Mouse (Mus musculus) adipocyte (in vitro differentiated cells): ENCODE measurements around the gene Pmpcb.

Source experiments
- DNase-seq: peaks from one replicate; pipeline ENCODE4 v3.0.0-alpha.2; 2016; ENCODE audit warnings: low spot score

Pmpcb gene

DNA sequence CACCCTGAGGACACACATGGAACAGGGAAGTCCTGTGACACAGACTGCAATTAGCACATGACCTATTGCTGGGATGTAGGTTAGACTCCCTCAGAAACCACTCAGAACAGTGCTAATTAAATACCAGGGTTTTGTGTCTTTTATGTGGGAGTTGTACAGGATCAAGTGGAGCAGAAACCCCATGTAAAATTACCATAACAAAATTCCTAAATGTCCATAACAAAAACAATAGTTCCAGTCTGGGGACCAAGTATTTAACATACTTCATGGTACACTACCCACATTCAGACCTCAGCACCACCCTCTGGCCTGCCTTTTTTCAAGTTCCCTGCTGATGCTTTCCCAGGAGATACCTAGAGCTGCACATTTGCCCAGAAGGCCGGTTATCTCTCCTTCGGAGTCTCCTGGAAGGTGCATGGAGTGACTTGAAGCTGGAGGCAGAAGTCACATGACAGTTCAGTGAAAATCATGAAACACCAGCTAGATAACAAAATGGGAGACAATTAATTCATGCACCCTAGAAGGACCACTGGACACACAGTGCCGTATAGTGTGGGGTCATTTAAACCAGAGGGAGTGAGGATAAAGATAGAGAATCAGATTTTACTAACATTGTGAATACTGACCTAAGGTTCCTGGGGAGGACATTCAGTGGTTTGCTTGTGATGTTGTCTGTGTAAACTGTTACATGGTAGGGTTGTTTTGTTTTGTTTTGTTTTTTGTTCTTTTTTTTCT, 4.6 kb upstream of the Pmpcb start:
- no peak for DNase-seq

DNA sequence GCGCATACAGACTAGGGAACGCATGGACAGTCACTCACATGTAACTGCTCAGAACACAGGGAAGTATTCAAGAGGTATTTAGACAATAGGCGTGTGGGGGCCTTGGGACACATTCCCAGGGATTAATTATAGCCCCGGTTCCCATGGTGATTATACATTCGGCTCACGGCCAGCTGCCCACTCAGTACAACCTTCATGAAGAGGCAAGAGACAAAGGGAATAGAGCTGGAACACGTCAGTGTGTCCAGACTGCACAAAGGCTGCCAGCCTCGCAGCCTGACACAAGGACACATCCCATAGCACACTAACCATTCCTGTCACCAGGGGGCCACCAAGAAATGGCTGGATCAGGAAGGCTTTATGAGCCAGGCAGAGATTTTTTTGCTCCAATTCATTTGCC, 4.0 kb upstream of the Pmpcb start:
- DNase-seq = peak; percentile 83

DNA sequence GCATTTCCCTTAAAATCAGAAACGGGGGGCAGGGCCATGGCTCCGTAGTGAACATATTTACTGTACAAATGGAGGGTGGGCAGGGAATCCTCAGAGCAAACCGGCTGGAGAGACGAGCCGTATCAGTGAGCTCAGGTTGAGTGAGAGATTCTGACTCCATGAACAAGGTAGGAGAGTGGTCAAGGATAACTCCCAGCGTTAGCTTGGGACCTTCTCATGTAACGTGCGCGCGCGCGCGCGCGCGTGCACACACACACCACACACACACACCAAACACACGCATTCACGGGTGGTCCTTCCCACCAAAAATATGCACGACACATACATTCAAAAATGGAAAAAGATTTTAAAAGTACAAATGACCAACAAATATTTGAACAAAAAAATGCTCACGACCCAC, 1.8 kb upstream of the Pmpcb start:
- no peak for DNase-seq

DNA sequence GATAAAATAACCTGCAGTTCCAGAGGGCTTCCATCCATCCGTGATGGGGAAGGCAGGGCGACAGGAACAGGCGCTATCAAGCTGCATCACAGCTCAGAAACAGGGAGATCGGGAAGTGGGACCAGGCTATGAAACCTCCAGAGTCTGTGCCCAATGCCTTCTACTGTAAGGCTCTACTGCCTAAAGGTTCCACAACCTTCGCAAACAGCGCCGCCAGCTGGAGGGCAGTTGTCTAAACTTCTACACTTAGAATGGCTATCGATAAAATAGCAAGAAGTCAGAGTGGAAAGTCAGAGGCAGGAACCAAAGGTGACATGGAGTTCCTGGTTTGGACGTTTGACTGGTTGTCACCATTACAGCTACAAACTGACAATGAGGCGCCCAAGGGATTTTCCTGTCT, 1.4 kb upstream of the Pmpcb start:
- peak; percentile 81 for DNase-seq

DNA sequence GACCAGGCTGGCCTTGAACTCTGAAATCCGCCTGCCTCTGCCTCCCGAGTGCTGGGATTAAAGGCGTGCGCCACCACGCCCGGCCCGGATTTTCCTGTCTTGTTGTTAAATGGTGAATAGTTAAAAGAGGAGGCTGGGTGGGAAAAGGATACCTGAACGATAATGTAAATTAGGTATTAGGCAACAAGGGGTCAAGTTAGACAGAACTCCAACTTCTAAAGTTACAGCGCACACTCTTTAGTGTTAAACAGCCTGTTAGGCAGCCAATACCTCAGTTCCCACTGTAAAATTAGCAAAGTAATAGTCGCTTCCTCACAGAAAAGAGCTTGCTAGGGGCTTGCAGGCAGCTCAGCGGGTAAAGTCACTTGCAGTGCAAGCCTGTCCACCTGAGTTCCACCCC, 895 bp upstream of the Pmpcb start:
- DNase-seq = no peak

DNA sequence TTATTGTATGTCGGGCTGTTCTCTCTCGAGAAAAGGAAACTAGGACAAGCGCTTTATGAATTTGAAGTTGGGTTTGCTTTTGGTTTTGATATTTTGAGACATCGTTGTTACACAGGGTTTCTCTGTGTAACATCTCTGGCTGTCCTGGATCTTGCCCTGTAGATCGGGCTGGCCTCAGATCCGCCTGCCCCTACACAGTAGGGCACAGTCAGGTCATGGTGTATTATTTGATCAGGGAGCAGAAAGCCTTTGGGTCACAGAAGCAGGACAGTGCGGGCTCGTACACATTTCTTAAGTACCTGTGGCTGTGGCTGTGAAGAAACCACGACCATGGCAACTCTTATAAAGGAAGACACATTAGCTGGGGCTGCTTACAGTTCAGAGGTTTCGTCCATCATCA, 679 bp downstream of the Pmpcb start:
- DNase-seq = no peak

DNA sequence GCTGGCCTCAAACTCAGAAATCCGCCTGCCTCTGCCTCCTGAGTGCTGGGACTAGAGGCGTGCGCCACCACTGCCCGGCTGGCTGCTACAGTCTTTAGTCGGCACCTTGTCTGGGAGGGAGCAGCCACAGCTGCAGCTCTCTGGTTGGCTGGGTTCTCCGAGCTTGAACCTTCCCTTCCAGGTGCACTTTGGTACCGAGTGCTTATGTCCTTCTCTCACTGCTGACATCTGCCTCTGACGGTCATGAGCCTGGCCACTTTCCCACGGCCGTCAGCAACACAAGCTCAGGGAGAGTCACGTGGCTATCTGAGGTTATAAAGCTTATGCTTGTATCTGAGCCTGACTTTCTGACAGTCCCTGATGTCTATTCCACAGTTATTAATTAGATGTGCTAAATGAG, 2.2 kb downstream of the Pmpcb start:
- no peak for DNase-seq

DNA sequence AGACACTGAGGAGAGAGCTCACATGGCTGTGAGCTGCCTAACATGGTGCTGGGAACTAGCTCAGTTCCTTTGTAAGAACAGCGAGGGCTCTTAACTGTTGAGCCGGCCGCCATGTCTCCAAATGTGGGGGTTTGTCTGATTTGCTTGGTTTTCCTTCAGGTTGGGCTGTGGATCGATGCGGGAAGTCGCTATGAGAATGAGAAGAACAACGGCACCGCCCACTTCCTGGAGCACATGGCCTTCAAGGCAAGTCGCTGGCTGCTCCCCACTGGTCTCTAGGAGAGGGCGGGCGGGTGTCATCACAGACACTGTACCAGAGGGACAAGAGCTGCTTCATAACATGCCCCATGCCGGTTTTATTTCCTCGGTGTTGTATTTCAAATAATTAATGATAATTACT, 2.9 kb downstream of the Pmpcb start:
- no peak for DNase-seq

DNA sequence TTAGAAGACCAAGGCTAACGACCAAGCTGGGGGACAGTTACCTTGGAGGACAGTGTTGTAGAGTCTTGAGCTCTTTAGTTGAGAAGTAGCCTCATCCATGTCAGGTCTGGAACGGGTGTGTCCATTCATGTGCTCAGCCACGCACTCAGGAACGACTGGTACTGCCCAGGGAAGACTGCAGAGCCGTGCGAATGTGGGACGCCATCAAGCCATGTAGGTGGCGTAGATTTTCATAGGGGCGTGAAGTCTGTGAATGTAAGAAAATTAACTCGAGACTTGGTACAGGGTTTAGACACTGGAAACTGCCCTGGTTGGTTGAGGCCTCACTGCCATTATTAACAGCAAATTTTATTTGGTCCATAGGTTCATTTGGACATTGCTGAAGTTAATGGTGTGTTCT, 6.7 kb downstream of the Pmpcb start:
- DNase-seq = no peak

DNA sequence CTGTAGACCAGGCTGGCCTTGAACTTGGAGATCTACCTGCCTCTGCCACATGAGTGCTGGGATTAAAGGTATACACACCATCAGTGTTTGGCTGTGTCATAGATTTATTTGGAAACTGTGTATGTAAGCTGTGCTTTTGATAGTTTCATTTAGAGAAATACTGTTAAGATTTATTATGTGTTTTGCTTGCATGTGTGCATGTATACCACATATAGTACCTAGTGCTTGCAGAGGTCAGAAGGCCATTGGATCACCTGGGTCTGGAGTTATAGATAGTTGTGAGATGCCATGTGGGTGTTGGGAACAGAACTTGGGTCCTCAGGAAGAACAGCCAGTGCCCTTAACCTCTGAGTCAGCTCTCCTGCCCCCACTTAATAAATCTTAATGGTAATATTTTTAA, 7.7 kb downstream of the Pmpcb start:
- no peak for DNase-seq

DNA sequence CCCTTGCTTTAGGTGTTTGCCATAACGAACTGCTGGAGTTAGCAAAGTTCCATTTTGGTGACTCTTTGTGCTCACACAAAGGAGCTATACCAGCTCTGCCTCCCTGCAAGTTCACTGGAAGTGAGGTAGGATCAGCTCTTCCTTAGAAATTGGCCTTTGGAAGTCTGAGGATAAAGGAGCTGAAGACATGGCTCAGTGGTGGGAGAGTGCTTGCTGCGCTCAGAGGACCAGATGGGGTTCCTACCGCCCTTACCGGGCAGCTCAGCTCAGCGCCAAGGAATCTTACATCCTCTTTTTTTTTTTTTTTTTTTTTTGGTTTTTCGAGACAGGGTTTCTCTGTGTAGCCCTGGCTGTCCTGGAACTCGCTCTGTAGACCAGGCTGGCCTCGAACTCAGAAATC, 9.0 kb downstream of the Pmpcb start:
- DNase-seq = no peak

DNA sequence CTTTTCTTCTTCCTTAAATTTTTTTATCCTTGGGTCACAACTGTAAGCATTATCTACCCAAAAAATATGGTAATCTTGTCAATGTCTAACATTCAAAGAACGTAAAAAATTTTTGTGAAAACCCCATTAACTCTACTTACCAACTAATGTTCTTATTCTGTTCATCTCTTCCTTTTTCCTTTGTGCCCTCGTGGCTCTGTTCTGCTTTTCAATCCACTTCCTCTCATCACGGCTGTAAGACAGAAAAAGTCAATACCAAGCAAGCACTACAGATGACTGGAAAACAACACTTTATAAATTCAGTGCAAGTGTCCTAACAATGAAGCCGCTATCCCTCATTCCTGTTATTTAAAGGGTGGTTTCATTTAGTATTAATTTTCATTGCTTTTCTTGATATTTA, 31.6 kb downstream of the Pmpcb start:
- no peak for DNase-seq

DNA sequence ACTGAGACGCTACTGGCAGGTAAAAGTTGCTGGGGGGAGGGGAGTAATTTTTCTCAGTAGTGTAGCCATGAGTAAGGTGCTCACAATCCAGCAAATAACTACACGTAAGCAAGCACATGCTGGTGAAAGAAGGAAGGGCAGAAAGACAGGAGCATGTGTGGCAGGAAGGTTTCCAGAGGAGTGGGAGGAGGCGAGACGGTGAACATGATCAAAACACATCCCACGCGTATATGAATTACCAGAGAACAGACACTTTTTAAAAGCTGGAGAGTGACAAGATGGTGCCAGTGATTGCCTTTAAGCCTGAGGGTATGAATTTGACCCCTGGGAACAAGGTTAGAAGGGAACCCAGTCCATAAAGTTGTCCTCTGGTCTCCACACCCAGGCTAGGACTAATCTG, 32.9 kb downstream of the Pmpcb start:
- DNase-seq = no peak

DNA sequence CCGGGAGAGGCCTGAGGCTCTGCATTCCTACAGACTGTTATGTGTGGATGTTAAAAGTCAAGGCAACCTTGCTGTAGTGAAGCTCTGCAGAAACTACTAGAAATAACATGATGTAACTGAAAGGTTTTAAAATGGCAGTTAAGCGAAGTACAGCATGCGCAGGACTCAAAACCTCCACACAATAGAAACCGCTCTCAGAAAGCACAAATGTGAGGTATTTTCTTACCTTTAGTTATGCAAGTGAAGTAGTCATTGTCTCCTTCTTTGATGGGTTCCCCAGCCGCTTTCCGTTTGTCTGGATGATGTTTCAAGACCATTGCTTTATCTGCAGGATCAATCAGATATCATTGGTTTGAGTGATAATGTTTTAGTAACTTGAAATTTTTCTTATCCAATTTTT, 39.5 kb downstream of the Pmpcb start:
- DNase-seq = no peak

DNA sequence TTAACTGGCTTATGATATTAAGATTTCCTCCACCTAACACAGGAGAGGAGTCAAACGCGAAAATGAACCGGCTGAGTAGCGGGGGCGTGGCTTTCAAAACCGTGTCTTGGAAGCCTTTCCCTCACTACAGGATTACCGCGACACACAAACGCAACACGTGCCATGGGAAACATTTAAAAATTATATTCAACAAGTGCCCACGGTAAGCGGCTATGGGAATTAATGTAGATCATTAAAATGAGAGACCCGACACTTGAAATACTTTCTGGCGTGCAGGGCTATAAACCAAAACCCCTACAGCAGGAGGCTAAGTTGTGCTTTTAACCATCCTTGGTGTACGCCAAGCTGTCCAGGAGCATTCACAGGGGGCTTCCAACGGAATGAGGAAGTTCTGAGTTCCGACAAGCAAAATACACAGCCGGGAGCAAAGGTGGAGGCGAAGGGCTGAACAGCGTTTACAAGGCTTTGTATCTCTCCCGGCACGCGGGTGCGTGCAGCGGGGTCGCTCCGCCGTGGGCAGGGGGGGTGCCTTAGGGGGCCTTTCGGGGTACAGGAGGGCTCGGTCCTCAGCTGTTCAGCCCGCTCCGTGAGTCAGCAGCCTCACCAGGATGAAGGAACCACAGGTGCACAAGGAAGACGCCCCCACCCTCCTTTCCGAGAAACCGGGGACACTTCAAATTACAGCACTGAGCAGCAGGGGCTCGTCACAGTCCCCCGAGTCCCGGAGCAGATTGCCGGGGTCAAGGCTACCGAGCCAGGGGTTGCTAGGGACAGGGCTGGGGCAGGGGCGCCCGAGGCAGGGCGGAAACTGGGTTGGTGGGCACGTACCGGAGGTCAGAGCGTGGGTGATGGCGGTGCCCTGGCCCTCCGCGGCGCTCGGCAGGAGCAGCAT, 47.5 kb downstream of the Pmpcb start:
- DNase-seq = peak; percentile 41

DNA sequence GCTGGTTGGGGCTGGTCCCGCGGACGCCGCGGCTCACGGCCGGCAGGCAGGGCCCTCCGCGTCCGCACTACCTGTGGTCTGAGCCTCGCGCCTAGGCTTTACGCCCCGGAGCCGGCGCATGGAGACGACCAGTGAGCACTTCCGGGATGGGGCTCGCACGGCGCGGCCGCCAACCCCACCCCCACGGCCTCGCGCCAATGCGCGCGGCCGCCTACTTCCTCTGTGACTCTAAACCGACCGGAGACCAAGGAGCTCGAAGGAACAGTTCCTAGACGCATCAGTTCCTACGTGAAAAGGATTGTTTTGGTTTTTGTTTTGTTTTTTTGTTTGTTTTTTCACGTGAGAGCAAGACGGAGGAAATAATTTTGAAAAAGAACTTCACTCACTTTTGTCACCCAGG, 48.1 kb downstream of the Pmpcb start, which contains the start of the genes Dnajc2 and Psmc2:
Gene Dnajc2, minus strand, starts transcription at position 199 of the 400 bp plus-strand sequence.
Gene Psmc2, plus strand, starts transcription at position 231 of the 400 bp plus-strand sequence.
- DNase-seq = peak; percentile 92

DNA sequence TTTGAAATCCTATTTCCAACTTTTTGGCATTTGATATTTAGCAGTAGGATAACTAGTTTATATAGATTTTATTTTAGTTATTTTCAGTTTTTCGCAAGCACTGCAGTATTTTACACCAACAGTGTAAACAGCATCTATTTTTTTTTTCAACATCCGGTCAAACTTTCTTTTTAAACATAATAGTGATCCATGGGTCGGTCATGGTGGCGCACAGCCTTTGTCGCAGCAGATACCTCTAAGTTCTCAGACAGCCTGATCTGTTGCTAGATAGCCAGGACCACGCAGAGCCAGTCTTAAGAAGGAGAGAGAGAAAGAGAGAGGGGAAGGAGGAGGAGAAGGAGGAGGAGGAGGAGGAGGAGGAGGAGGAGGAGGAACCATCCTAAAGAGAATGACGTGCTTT, 48.8 kb downstream of the Pmpcb start:
- DNase-seq = peak; percentile 16

DNA sequence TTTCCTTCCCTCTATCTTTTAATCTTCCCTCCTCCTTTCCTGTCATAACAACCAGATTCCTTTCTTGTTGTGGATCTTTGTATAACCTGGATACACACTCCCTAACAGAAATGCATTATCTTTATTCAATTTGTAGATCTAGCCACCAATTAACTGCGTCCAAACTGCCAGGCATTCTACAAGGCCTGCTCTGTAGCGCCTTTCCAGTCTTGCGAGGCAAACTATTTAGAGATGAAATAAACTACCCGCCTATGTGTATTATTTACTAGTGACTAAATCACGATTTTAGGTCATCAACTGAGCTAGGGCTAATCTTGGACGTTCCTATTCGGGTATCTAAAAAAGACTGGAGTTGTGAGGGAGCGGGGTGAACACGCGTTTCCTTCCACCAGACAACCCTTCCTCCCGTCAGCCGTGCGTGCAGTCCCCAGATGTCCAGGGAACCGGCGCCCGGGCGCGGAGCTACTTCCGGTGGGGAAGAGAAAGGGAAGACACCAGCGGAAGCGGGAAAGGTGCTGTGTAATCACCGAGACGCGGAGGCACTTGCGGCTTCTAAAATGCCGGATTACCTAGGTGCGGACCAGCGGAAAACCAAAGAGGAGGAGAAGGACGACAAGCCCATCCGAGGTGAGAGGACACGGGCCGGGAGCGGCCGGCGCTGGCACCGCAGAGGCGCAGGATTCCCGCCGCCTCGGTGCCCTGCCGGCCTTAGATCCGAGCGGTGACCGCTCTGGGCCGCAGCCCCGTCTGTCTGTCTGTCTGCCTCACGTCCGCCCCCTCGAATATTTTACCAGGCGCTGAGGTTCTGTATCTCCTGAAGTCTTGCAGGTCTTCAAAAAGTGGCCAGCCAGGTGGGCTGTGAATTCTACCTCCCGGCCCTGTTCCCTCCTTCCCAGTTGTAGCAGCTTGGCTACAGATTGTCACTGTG, 49.6 kb downstream of the Pmpcb start:
- peak; percentile 92 for DNase-seq

DNA sequence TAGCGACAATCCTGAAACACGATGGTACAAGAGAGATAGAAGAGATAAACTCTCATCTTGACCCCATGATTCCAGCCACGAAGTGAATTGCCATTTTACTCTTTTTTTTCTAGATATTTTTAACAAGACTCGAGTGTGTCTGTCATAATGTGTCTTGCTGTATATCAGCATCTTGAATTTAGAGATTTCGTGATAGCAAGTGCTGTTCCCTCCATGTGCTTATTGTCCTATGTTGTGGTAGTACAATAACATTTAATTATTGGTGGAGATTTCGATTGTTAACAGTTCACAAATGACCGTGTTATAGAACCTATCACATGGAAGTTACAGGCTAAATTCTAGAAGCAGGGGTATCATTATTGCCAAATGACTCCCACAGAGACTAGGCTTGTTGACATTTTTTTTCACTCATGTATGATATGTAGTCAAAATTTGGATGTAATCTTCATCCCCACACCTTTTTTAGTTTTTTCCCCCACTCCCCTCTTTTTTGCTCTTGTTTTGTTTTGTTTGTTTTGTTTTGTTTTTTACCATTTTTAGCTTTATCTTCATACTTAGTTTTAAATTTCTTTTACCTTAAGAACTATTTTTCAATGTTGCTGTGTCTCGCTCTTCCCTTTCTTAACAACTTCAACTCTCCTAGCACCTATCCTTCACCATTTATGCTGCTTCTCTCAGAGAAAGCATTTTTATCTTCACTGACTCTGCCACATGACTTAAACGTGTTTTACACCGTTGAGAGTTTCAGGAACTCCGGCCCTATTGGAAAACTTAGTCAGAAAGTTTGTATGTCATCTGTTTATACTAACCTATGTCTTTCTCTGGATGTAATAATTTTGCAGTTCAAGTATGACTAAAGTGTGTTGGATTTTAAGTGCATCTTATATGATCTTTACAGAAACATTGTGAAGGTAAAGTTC, 50.5 kb downstream of the Pmpcb start:
- no peak for DNase-seq

DNA sequence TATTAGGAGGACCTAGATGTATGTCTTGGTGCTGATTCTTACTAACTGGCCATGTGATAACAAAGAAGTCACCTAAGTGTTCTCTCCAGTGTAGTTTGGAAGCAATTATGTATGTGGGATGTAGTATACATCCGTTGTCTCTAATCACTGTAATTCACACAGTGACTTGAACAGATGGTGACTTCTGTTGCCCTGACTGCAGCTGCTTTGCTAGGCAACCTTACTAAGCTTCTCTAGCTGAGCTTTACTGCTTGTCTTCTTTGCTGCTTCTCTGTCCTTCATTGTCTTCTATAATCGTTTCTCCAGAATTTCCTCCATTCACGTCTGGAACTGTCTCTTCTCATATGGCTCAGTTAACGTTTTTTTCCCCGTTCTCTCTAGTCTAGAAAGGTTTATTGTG, 52.1 kb downstream of the Pmpcb start:
- DNase-seq = no peak

DNA sequence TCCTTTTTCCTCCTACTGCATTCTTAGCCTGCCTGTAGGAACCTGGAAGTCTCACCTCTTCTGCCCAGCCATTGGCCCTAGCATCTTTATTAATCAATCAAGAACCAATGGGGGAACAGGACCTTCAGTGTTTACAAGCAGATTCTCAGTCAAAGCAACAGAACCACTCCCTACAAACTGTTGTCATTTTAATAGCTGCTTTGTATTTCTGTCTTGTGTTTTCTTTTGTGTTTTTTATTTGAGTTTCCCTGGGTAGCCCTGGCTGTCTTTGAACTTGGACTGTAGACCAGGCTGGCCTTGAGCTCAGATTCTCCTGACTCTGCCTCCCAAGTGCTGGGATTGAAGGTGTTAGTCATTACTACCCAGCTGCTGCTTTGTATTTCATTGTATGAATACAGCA, 55.2 kb downstream of the Pmpcb start:
- DNase-seq = no peak
